Mouse (Mus musculus) testis, postnatal 10 days (tissue): Measurements from ENCODE around the gene Txndc5.

Experiments
- DNase-seq: peaks from one replicate; pipeline ENCODE4 v3.0.0; 2021; ENCODE audit warnings: low spot score

Gene Txndc5

DNA sequence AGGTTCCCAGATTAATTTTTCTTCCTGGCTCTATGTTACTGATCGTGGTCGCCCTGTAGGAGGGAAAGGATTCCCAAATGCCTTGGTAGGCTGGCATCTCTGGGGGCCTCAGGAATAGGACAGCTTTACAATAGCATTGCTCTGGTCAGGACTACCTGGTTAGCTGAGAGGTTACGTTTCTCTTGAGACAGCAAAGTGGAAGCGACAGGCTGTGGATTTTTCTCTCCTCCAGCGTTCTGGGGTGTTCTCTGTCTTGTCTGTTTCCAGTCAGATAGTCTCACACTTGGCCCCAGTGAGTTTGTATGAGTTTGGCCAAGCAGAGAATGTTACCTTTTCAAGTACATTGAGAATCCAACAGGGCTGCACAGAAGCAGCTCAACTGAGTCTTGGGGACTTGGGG is 77.2 kb downstream of the Txndc5 start:
- peak; percentile 22 for DNase-seq
